Mouse (Mus musculus): ENCODE data around the gene Vdr.

DNA sequence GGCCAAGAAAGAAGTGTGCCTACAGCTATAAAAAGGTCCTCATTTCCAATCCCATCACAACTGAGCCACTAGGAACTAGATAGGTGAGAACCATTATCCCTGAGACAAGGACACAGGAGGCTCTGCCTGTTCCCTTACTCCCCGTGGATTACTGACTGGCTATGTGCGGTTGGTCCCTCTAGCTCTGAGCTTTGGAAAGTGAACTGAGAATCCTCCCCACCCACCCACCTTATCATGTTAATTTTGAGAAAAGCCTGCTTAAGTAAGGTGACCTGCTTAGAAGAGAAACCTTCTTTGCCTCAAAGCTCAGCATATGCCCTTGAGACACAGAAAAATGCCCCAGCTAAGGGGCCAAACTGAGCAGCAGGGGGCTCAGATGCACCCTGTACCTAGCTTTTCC is 81.0 kb downstream of the Vdr start:
- no peak for TF ChIP-seq CTCF (IDR thresholded peaks at IDR 0.05)
- TF ChIP-seq EP300 (IDR thresholded peaks at IDR 0.05), result no peak

All from lung, postnatal 0 days (tissue).